Mouse (Mus musculus) adrenal gland, adult 8-10 months (tissue): ENCODE data around the gene Tmem82. TPM values are rescaled to one million over a fixed set of nuclear protein-coding genes. Genes with fewer than 3 reads are reported as not detected.

ENCODE experiments used
- DNase-seq: peaks from one replicate; pipeline ENCODE4 v3.0.0; 2022
- total RNA-seq, 4 experiments: library from RNA; stranded (reverse); gene quantifications; 2 replicates each; pipeline ENCODE4 v1.2.4; 2022

Tmem82 gene
- total RNA-seq, 4 experiments from 2014 or later = 1.1 to 2.7 (median 2.1) TPM

DNA sequence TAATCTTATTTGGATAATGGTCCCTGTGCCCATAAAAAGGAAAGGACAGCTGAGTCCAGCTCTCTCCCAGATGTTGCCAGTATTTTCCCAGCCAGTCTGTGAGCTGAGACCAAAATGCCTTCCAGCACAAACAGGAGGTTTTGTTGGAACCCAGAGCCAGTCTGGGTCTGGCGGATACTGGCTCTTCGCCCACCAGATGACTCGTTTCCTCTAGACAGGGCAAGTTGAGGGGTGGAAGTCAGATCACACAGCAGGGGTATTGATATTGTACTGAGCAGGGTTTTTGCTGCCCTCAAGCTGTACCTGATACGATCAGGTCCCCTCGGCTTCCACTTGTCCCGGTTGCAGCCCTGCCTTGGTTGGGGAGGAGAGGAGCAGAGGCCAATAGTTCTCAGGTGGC is 8.9 kb downstream of the Tmem82 start:
- no peak for DNase-seq

DNA sequence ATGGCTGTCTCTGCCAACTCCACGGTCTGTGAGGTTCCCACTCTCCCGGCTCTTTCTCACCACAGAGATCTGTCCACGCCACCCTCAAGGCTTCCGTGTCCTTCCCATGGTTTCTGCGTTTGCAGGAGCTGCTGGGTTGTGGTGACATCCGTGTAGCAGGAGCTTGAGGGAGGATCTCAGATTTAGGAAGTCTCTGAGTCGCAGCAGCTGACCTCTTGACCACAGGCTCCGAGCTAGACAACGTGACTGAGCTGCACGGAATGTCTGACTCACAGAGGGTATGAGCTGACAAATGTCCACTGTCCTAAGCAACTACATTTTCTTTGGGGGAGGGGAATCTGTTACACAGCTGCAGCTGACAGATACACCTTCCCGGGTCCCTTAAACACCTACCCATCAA is 12.6 kb downstream of the Tmem82 start, which contains the start of gene Fblim1:
TSS of gene Fblim1 (minus strand) at position 236 of the 400 bp plus-strand sequence.
- DNase-seq = peak; percentile 72

DNA sequence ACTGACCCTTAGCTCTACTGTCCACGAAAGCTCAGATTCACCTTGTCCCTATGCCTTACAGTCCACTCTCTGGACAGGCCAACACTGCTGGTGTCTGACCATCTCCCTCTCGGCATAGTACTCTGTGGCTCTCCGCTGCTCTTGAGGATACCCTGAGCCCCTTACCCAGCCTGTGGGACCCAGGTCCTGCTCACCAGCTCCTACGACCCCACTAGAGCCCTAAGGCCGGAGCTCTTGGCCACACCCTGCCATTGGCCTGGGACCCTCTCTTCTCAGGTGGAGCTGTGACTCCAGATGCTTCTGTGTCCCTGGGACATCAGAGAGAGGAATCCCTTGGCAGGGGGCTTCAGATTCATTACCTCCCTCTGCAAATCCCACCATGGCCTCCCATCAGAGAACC is 13.0 kb downstream of the Tmem82 start:
- DNase-seq = no peak

DNA sequence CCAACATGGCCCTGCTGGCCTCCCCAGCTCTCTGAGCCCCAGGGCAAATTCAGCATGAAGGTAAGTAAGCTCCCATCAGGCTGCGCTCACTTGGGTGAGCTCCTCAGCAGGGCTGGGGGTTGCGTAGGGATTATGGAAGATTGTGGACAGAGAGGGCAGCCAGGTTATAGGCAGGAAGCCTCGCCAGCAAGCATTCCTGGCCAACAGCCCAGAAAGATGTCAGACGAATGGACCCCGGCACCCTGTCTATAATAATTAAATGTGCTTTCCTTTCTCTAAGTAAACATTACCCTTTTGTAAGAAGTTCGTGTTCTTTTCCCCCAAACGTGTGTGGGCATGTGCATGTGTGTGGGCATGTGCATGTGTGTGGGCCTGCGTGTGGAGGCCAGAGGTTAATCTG is 13.9 kb downstream of the Tmem82 start:
- no peak for DNase-seq

DNA sequence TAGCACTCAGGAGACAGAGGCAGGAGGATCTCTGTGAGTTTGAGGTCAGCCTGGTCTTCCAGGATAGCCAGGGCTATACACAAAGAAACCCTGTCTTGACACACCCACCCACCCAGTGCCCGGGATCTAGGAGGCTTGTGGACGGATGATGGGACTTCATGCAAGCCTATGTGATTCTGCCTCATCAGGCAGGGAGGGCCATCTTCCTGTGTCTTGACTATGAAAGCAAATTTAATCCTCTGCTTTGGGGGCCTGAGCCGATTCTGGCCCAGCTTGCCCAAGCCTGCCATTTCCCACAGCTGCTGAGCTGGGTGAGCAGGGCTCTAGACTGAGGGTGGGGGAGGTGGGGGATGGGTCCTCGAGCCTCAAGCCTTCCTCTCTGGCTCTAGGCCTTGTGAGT is 14.5 kb downstream of the Tmem82 start:
- no peak for DNase-seq

DNA sequence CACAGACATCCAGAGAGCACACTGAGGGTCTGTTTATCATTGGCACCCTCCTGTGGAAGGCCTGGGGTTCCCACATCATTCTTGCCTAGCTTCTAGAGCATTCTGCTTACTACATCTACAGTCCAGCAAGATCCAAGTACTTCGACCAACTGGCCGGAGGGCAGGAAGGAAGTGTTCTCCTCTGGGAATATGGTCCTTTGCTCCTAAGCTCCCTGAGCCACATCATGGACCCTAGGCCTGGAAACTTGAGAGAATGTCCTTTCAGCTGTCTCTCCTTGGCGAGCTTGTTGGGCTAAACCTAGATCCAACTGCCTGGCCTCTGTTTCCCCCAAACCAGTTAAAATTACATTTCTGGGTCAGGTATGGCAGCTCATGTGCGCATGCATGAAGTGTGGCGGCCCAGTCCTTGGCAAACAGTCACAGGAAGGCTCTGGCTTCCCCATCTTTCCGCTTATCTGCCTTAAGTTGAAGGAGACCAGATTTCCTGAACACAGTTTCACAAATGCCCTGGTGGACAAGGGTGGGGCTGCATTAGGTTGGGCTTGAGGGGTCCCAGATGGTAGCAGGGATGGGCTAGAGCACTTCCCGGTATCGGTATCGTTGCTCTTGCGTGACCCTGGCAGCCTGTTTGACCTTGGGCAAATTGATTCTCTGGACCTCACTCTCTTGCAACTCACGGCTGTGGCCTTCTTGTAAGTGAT is 15.8 kb downstream of the Tmem82 start:
- DNase-seq = no peak

DNA sequence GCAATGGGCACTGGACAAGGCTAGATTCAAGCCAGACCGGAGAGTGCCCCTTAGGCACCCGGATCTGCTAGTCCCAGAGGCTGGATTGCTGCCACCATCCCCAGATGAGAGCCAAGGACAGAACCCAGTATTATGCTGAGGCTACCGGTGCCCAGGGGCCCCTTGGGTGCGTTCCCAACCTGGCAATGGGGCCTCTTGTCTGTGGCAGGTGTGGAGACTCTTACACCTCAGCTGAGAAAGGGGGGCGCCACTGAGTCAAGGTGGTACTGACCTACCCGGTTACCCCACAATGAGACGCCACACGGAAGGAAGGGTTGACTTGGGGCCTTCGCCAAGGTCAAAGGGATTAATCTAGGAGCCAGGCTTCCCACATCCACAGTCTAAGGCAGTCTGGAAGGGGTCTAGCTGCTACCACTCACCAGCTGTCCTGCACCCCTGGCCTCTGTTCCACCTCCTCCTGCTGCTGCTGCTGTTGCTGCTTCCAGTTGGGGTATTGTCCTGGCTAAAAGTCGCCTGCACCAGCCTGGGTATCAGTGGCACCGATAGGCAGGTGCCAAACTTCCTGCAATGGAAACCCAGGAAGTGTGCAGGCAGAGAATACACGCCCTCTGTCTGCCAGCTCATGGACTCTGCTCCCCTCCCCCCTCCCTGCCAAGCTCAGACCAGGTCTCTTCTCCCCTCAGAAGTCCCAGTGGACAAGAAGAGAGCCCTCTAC is 17.1 kb downstream of the Tmem82 start:
- no peak for DNase-seq

DNA sequence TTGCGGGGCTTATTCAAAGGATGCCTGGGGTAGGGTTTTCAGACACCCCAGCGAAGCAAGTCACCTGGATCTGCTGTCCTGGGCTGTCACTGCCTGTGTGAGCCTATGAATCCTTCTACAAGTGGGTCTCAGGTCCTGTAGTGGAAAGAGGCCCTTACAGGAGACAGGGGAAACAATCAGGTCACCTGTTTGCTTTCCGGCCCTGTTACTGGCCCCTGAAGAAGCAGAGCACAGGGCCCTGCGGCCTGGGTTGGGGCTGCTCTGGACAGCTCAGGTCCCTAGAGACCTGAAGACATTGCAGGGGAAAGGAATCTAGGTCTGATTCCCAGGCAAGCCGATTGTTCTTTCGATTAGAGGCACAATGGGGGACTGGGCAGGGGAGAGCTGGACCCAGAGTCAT is 18.1 kb downstream of the Tmem82 start:
- no peak for DNase-seq

DNA sequence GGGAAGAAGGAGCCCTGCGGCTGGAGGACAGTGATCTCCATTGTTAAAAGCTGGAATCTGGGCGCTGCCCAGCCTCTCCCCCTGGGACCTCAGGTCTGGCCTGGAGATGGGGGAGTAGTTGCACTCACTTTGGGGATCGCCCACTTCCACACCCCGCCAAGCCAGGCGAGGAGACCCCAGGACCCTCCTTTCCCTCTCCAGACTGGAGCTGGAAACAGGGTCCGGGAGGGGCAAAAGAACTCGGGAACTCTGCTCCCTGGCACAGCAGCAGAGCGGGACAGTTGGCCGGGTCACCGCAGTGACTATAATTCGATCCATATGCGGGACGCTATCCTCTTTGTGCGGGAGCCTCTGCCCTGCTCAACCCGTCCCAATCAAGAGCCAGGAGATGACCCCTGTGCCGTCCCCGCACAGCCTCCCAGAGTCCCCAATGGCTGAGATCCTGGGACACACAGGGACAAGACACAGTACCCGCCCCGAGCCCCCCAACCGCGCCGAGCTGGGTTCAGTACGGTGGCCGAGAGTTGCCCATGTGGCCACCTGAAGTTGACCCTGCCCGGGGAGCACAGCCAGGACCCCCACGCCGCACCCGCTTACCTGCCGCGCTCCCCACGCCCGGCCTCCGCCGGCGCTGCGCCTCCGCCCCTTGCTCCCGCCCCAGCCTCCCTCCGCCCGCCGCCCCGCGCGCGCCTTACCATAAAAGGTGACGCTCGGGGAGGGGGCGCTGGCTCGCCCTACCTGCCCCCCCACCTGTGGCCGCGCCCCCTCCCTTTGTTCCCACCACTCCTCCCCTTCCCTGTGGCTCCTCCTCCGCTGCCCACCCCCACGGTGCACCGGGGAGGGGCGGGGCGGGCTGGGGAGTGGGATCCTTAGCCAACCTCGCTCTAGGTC is 18.9 kb downstream of the Tmem82 start:
- DNase-seq = no peak

DNA sequence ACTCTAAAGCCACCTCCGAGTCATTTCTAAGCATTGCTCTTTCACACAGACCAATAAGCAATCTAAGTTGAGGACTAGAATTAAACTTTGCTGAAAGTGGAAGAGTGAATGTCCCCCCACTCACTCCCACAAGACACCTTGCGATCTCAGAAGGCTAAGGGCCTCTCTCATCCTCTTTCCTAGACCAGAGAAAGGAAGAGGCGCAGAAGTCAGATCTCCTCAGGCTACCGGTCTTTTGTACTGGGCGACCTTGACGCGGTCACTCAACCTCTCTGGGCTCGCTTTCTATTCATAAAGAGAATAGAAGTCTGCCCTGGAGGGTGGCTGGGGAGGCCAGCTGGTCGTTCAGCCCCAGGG is 19.6 kb downstream of the Tmem82 start:
- no peak for DNase-seq

DNA sequence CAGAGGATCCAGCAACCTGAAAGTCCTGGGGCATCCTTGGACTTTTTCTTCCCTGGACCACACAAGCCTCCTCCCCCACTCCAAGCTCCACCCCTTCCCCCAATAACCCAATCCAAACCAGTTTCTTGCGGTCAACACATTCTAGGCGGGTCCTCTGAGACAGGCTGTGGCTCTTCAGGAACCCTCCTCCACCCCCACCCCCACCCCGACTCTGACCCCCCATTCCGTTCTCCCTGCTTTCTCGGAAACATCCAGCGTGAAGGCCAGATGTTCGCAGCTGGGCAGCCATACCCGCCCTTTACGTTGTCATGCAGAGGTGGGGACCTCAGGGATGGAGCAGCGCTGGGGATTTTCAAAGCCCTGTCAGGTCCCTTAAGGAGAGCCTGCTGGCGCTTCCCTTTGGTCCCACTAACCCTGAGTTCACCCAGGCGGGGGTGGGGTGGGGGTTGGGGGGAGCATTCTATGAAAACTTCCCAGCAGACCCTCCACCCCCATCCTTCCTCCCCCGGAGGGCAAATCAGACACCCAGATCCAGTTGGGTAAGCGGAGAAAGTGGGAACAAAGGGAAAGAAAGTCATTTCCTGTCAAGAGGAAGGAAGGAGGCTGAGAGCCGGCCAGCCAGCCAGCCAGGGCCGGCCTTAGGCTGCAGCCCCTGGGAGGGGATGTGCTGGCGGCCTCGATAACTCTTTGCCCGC is 20.1 kb downstream of the Tmem82 start:
- no peak for DNase-seq

DNA sequence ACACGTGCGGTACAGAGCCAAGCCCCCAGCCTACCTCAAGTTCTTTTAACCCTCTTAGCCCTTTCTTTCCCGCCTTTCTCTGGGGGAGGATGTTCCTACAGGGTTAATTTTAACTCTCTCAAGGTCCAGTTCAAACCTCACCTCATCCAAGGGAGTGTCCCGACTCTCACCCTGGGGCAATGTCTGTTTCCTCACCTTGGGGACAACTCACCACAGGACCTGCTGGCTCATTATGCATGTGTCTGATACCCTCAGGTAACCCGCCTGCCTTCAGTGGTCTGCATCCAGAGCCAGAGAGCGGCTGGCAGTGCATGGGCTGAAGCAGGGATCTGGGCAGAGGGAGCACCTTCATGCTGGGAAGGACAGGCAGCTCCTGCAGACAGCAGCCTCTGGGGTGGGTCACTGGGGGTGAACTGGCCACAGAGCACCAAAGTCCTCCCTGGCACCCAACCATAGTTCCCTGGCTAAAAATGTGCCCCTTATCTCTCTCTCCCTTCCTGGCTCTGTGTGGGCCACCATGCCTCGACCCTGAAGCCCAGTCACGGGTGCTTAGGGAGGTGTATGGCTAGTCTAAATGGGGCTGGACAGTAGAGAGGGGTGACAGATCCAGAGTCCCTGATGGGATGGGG is 21.6 kb downstream of the Tmem82 start:
- DNase-seq = no peak

DNA sequence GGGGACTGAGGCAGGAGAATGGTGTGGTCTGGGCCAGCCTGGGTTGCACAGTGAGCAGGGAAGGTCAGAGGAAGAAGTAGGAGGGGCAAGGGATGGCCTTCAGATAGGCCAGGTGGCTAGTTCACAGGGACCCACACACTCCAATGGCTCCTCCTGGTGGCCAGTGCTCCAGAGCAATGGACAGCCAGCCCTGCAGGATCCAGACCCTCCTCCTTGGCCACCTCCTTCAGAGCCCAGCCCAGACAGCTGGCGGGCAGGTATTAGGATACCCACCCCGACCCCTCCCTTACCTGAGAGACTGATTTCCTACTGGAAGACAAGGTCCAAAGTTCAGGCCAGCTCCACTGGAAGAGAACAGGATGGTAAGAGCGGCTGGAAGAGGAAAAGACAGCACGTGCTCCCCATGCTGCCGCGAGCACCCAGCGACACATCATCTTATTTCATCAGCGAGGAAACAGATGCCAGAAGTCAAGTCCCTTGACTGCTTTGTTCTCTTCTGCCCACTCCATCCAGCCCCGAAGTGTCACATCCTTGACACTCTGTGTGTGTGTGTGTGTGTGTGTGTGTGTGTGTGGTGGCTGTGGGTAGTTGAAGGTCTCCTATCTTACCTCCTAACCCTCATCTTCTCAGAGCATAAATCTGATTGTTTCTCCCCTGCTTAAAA is 22.7 kb downstream of the Tmem82 start:
- no peak for DNase-seq

DNA sequence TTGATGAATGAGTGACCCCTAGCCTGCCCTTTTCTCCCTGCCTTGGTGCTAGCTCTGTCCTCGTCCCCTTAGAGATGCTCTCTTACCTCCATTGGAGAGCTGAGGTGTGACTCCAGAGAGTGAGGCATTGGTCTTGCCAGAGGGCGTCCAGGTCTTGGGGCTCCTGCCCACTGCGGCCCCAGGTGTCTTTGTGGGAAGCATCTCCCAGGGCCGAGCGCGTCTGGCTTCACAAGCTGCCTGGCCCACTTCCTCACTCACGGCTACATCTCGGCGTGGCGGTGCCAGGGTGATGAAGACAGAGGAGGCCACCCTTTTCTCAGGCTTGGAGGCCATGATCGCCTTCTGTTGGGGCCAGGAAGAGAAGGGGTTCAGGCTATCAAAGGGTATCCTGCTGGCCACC is 23.3 kb downstream of the Tmem82 start:
- no peak for DNase-seq

DNA sequence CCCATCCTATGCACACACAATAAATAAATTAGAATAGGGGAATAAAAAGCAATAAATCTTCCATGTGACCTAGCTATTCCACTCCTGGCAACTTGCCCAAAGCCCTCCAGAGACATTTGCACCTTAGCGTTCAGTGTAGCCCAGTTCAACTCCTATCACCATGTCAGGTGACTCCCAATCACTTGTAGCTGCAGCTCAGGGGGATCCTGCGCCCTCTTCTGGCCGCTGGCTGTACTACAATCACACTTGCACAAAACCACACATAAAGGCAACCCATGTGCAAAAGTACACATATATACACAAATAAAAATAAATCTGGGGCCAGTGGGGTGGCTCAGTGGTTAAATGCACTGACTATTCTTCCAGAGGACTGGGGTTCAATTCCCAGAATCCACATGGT is 26.9 kb downstream of the Tmem82 start:
- no peak for DNase-seq

DNA sequence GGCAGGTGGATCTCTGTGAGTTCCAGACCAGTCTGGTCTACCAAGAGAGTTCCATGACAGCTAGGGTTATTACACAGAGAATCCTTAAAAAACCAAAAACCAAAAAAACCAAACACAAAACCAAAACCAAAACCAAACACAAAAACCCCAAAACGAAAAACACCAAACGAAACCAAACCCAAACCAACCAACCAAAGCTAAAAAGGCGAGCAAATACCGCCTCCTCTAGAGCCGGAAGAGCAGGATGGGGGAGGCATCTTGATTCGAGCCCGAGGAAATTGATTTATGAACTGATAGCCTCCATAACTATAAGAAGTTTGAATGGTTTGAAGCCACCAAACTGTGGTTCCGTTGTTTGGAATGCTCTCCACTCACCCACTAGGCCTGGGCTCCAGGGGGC is 34.5 kb downstream of the Tmem82 start:
- DNase-seq = no peak

DNA sequence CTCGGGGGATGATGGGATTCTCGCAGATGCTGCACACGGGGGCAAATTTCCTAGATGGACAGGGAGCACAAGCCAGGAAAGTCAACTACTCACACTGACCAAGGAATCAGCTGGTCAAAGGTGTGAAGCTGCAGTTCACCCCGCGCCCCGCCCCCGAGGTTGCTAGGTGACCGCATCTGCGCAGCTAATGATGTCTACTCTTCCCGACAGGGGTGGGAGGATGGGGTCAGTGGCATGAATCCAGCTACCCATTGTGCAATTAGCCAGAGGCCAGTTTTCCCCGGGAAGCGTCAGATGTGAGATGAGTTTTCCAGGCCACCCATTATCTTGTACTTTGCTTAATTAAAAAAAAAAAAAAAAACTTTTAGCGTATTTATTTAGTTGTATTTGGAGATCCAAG is 37.4 kb downstream of the Tmem82 start:
- DNase-seq = no peak

DNA sequence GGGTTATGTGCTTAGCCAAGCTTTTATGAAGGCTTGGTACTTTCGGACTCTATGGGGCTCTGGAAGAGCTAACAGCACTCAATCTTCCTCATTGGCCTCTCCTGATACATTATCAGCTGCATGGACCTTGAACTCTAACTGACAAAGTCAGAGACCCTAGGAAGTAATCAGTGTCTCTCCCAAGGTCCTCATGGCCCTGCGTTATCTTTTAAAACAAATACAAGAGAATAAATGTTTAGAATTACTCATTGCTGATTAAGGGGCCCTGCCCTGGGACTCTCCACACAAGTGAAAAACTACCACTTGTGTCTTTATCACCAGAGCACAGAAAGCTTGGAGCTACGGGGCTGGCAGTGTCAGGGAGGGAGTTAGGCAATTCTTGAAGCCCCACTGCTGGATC is 39.6 kb downstream of the Tmem82 start:
- DNase-seq = no peak

DNA sequence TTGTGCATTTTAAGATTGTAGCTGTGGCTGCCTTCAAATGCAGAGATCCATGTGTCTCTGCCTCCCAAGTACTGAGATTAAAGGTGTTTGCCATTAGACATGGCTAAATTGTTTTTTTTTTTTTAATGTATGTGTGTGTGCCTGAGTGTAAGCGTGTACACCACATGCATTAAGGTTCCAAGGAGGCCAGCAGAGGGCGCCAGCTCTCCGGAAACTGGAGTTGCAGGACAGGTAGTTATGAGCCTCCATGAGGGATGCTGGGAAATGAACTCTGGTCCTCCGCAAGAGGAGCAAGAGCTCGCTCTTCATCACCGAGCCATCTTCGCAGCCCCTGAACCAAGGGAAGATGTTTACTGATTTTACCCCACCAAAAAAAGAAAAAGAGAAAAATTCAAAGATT is 41.6 kb downstream of the Tmem82 start:
- DNase-seq = no peak

DNA sequence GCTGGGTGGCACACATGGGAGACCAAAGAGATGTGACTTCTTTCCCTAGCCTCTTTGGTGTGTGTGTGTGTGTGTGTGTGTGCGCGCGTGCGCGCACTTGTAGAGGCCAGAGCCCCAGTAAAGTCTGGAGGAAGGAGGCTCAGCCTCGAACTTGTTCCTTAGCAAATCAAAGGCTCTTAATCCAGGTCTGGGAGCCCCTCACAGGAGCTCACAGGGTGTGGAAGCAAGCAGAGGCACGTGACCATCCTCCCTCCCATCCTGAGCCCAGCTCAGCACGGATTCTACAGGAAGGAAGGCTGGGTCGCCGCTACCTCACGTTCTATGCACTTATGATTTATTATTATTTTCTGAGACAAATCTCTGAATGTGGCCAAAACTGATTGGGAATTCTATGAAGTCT is 42.0 kb downstream of the Tmem82 start:
- no peak for DNase-seq

DNA sequence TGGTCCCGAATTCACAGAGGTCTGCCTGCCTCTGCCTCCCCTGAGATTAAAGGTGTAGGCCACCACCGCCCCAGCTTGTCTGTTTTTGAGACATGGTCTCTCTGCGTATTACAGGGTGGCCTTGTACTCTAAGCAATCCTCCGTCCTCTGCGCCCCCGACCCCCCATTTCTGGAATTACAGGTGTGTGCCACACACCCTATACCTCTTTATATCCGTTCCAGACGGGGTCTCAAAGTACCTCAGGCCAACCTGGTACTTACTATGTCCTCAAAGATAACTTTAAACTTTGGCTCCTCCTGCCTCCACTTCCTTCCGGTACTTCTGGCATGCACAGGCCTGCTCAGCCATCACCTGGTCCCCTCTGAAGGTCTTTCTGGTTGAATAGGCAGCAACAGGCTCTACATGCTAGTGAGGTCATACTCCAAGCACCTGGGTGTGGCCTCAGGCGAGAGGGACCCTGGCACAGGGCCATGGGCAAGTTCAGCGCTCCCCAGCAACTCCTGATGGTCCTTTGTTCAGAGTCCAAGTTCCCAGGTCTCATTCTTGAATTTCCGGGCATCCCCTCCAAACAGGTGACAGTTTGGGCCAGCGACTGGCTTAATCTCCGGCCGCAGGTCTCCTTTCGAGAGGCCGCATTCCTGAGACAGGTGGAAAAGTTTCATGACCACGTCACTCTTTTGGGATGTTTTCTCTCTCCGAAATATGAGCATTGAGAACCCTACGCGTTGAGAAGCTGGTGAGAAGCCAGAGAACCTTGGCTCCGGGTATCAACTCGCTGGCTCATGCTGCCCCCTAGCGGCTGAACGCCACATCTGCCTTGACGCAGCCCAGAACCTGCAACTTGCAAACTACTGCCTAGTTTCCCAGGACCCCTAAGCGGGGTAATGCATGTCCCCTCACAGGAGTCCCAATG is 43.4 kb downstream of the Tmem82 start:
- peak; percentile 81 for DNase-seq
